Mouse (Mus musculus) heart, embryonic 15.5 days (tissue): ENCODE results near the gene Btnl1. TPM values are rescaled to one million over a fixed set of nuclear protein-coding genes. Genes with fewer than 3 reads are reported as not detected.

Source experiments
- ATAC-seq: fragments of 200-750 bp; cut with Nextera tagmentation; replicated peaks from 2 replicates; pipeline ENCODE4 v1.8.0; 2017; ENCODE audit warnings: low read depth, moderate TSS enrichment; ENCODE audit not compliant: insufficient number of reproducible peaks, insufficient read depth, low FRiP score
- H3K27ac ChIP-seq: fragments of 300-500 bp; sonication (generic); 2 replicates; pipeline ENCODE4 v1.5.1; 2015; ENCODE audit warnings: mild to moderate bottlenecking, inconsistent platforms
- H3K27me3 ChIP-seq: fragments of 300-500 bp; sonication (generic); 2 replicates; pipeline ENCODE4 v1.6.1; 2015; ENCODE audit warnings: inconsistent platforms
- H3K36me3 ChIP-seq: fragments of 300-500 bp; sonication (generic); 2 replicates; pipeline ENCODE4 v1.6.1; 2015; ENCODE audit warnings: mild to moderate bottlenecking, inconsistent platforms
- H3K4me1 ChIP-seq: fragments of 300-500 bp; sonication (generic); replicated peaks from 2 replicates; pipeline ENCODE4 v1.6.1; 2015; ENCODE audit warnings: inconsistent platforms
- H3K4me2 ChIP-seq: fragments of 300-500 bp; sonication (generic); 2 replicates; pipeline ENCODE4 v1.6.1; 2015; ENCODE audit warnings: inconsistent platforms, mild to moderate bottlenecking, moderate library complexity
- H3K4me3 ChIP-seq: fragments of 300-500 bp; sonication (generic); 2 replicates; pipeline ENCODE4 v1.5.1; 2015; ENCODE audit warnings: mild to moderate bottlenecking, inconsistent platforms
- H3K9ac ChIP-seq: fragments of 300-500 bp; sonication (generic); 2 replicates; pipeline ENCODE4 v1.6.1; 2015; ENCODE audit warnings: mild to moderate bottlenecking, inconsistent platforms
- H3K9me3 ChIP-seq: fragments of 300-500 bp; sonication (generic); replicated peaks from 2 replicates; pipeline ENCODE4 v1.6.1; 2016; ENCODE audit warnings: inconsistent platforms
- whole genome bisulfite sequencing: fragments of 180-500 bp; shearing (Covaris S2); methylation state at CpG from one replicate; pipeline ENCODE4 v1.1.7; 2015; ENCODE audit warnings: mixed read lengths; 5-methylcytosine and 5-hydroxymethylcytosine counted together
- polyA plus RNA-seq: library from polyadenylated mRNA; unstranded; fragments of >200 nt; fragmentation: Nextera tagmentation; extraction: Ambion mirVana; gene quantifications from 2 replicates; pipeline ENCODE4 v1.2.1, GENCODE M21; 2015

The Btnl1 gene
- polyA plus RNA-seq, 1 experiment from 2014 or later = not detected

DNA sequence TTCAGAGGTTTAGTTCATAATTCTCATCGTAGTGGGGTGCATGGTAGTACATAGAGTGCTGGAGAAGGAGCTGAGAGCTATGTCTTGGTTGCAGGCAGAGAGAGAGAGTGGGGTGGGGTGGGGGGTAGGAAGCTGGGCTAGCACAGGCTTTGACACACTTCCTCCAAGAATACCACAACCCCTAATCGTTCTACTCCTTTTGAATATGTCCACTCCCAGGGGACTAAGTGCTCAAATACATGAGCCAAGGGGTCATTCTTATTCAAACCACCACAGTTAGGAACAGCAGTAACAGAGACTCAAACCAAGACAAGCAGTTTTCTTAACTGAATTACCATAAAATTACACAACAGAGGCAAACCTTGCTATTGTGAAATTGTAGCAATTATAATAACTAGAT, 9.7 kb downstream of the Btnl1 start:
- ATAC-seq = no peak
- WGBS = 57% methylated on average over 2 of the region's 2 CpGs
- H3K4me3 ChIP-seq = no peak overlapping the region
- H3K9ac ChIP-seq = no peak overlapping the region
- H3K27me3 ChIP-seq = peaks cover 10% of the 10 kb centered on the region; the same call in 1 of the 2 replicates
- H3K27ac ChIP-seq = no peak overlapping the region
- H3K4me1 ChIP-seq = no peaks in the 10 kb centered on the region
- H3K4me2 ChIP-seq = no peak overlapping the region
- no peaks in the 10 kb centered on the region for H3K9me3 ChIP-seq
- no peaks in the 10 kb centered on the region for H3K36me3 ChIP-seq

- ATAC-seq = no peak
Observed at GRCm38 (mm10) chr17:34388513-34388912, 11.6 kb downstream of the Btnl1 start.

GRCm38 (mm10) chr17:34391507-34391906, 14.6 kb downstream of the Btnl1 start:
- 62% methylated on average over 7 of the region's 7 CpGs for WGBS
- no peak for ATAC-seq
- H3K9ac ChIP-seq = no peak overlapping the region
- H3K9me3 ChIP-seq = no peaks in the 10 kb centered on the region
- peak overlapping the region; percentile 71; the same call in 1 of the 2 replicates for H3K4me2 ChIP-seq
- H3K4me3 ChIP-seq = no peak overlapping the region
- no peaks in the 10 kb centered on the region for H3K36me3 ChIP-seq
- H3K27me3 ChIP-seq = peaks cover 13% of the 10 kb centered on the region; the same call in 1 of the 2 replicates
- peaks cover 3% of the 10 kb centered on the region; the same call in 1 of the 2 replicates for H3K4me1 ChIP-seq
- H3K27ac ChIP-seq = no peak overlapping the region

More at GRCm38 (mm10) chr17:34388513-34388912, 11.6 kb downstream of the Btnl1 start:
- peaks cover 13% of the 10 kb centered on the region; the same call in 1 of the 2 replicates for H3K27me3 ChIP-seq
- 36% methylated on average over 4 of the region's 4 CpGs for WGBS
- H3K27ac ChIP-seq = no peak overlapping the region
- no peak overlapping the region for H3K9ac ChIP-seq
- no peaks in the 10 kb centered on the region for H3K9me3 ChIP-seq
- no peak overlapping the region for H3K4me3 ChIP-seq
- H3K4me1 ChIP-seq = peaks cover 3% of the 10 kb centered on the region; the same call in 1 of the 2 replicates
- no peaks in the 10 kb centered on the region for H3K36me3 ChIP-seq
- no peak overlapping the region for H3K4me2 ChIP-seq

DNA sequence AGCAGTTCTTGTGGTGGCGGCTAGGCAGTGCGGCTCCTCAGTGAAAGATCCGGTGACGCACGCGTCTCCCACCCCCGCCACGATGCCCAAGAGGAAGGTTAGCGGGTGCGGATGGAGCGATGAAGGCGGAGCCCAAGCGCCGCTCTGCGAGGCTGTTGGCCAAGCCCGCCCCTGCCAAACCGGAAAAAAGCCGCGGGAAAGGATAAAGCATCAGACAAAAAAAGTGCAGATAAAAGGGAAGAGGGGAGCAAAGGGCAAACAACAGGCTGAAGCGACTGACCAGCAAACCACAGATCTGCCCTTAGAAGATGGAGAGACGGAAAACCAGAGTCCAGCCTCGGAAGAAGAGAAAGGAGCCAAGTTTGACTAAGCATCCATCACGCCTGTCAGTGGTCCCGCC, 15.4 kb downstream of the Btnl1 start:
- 4% methylated on average over 24 of the region's 24 CpGs for WGBS
- Histone ChIP-seq H3K27ac (no peak overlapping the region), H3K4me1 (peaks cover 3% of the 10 kb centered on the region; the same call in 1 of the 2 replicates), H3K4me3 (peak overlapping the region; percentile 42), H3K36me3 (no peaks in the 10 kb centered on the region), H3K9me3 (no peaks in the 10 kb centered on the region), H3K4me2 (peak overlapping the region; percentile 71), H3K27me3 (peaks cover 15% of the 10 kb centered on the region), H3K9ac (no peak overlapping the region)
- 0 out of 2 replicates have a peak, but pooled peaks have one; percentile 31 for ATAC-seq

- H3K4me3 ChIP-seq = no peak overlapping the region
- no peaks in the 10 kb centered on the region for H3K9me3 ChIP-seq
- peaks cover 13% of the 10 kb centered on the region; the same call in 1 of the 2 replicates for H3K27me3 ChIP-seq
- peaks cover 3% of the 10 kb centered on the region for H3K4me1 ChIP-seq
- no peaks in the 10 kb centered on the region for H3K36me3 ChIP-seq
- no peak for ATAC-seq
- H3K27ac ChIP-seq = no peak overlapping the region
- H3K9ac ChIP-seq = no peak overlapping the region
- WGBS = 58% methylated on average over 5 of the region's 5 CpGs
- H3K4me2 ChIP-seq = no peak overlapping the region
Observed at GRCm38 (mm10) chr17:34397357-34397756, 20.4 kb downstream of the Btnl1 start.

DNA sequence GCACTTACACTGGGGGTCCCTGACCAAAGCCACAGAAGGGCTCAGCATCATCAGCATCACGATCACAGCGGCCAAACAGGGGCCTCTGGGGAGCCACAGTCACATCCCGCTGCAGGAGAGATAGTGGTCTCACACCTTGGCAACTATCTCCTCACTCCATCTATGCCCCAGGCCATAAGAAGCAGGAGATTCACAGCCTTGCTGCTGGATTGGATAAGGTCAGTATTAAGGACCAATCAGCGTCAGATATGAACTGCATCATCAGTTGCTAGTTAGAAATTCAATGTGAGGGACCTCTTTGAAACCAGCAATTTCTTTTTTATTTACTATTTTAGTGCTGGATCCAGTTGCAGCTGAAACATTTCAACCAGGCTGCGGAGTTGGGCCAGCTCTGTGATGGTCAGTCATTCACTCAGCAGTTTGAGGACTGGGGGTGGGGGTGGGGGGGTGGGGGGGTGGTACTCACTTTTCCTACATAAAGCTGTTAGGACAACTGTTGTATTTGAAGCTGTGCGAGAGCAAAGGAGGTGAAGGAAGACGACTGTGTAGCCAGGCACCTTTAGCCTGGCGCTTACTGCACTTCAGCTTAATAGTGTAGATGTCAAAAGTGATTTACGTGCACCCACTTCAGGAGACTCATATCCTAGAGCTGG, 21.3 kb downstream of the Btnl1 start:
- no peaks in the 10 kb centered on the region for H3K9me3 ChIP-seq
- H3K4me1 ChIP-seq = peaks cover 2% of the 10 kb centered on the region; the same call in 1 of the 2 replicates
- peaks cover 13% of the 10 kb centered on the region; the same call in 1 of the 2 replicates for H3K27me3 ChIP-seq
- no peaks in the 10 kb centered on the region for H3K36me3 ChIP-seq
- WGBS = 10% methylated on average over 9 of the region's 9 CpGs
- no peak overlapping the region for H3K9ac ChIP-seq
- peak overlapping the region; percentile 88 for H3K4me2 ChIP-seq
- peak overlapping the region; percentile 59 for H3K4me3 ChIP-seq
- no peak; the same call in 1 of the 2 replicates for ATAC-seq
- no peak overlapping the region for H3K27ac ChIP-seq

DNA sequence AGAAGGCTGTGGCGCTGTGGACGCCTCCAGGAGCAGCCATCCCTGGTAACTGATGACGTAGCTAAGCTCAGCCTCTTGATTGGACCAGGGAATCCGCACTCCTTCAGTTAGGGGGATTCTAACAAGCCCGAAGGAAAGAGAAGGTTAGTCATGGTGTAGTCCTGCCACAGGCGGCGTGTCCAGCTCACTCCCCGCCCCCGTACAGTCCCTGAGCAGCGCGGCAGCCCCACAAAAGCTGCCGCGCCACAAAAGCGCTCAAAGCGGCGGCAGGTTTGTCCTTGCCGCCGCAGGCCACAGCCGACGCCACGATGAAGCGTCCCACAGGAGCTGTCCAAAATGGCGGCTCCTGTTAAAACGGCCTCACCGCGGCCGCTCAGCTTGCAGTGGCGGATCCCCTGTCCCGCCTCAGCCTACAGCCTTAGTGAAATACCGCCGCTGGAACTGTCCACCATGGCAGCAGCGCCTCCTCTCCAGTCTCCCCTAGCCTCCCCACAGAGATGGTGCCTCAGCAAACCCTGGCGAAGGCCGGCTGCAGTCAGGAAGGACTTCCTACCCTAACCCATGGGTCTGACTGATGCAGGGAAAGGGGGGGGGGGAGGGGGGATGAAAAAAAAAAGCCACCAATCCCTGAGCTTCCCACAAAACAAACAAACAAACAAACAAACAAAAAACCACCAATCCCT, 21.9 kb downstream of the Btnl1 start, which contains the start of gene BC051142:
BC051142 (plus strand) TSS at position 110 of the 683 bp plus-strand sequence.
- no peaks in the 10 kb centered on the region for H3K9me3 ChIP-seq
- WGBS = 3% methylated on average over 34 of the region's 34 CpGs
- H3K9ac ChIP-seq = peak within 1 kb of the TSS; percentile 59
- H3K27me3 ChIP-seq = peaks cover 13% of the 10 kb centered on the region; the same call in 1 of the 2 replicates
- H3K4me3 ChIP-seq = peak within 1 kb of the TSS; percentile 59
- peaks cover 2% of the 10 kb centered on the region; the same call in 1 of the 2 replicates for H3K4me1 ChIP-seq
- H3K36me3 ChIP-seq = no peaks in the 10 kb centered on the region
- H3K4me2 ChIP-seq = peak within 1 kb of the TSS; percentile 88
- H3K27ac ChIP-seq = peak within 1 kb of the TSS; percentile 66
- ATAC-seq = peak; percentile 86

DNA sequence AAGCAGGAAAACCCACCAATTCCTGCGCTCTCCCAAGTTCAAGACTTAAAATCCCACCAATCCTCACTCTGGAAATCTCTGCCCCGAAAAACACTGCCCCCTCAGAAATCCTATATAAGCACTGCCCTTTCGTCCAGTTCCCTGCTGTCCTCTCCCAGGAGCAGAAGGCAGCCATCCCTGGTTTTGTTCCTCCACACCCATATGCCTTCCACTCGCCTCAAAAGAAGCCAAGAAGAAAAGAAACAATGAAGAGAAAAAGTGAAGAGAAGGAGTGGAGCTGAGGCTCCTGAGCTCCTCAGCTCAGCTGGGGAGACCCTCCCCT, 22.4 kb downstream of the Btnl1 start:
- H3K27me3 ChIP-seq = peaks cover 13% of the 10 kb centered on the region; the same call in 1 of the 2 replicates
- no peak overlapping the region for H3K9ac ChIP-seq
- H3K27ac ChIP-seq = no peak overlapping the region
- H3K36me3 ChIP-seq = no peaks in the 10 kb centered on the region
- H3K4me3 ChIP-seq = peak overlapping the region; percentile 59
- H3K4me2 ChIP-seq = peak overlapping the region; percentile 88; the same call in 1 of the 2 replicates
- 50% methylated on average over 4 of the region's 4 CpGs for WGBS
- no peaks in the 10 kb centered on the region for H3K9me3 ChIP-seq
- peaks cover 2% of the 10 kb centered on the region; the same call in 1 of the 2 replicates for H3K4me1 ChIP-seq
- no peak for ATAC-seq

DNA sequence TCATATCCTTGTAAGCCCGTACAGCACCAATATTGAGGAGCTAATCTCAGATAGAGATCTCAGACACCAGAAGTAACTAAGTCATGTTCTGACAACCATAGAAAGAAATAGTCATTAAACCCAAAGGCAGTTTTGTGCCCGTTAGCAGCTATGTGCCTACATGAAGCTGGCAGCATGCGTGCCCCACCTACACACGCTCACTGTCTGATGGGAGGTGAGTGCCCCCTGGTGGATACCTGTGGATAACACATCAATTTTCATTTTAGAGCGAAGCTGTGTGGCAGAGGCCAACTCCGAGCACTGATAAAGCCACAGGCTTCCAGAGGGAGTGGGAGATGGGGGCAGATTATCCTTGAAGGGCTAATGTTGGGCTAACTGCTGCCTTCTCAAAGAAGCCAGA, 34.2 kb downstream of the Btnl1 start:
- Histone ChIP-seq H3K9me3 (no peaks in the 10 kb centered on the region), H3K4me3 (no peak overlapping the region), H3K4me2 (no peak overlapping the region), H3K4me1 (no peaks in the 10 kb centered on the region), H3K9ac (no peak overlapping the region), H3K27me3 (peaks cover 6% of the 10 kb centered on the region), H3K27ac (no peak overlapping the region), H3K36me3 (no peaks in the 10 kb centered on the region)
- WGBS = 21% methylated on average over 6 of the region's 6 CpGs
- no peak for ATAC-seq

- Histone ChIP-seq H3K27me3 (no peaks in the 10 kb centered on the region), H3K27ac (no peak overlapping the region), H3K36me3 (no peaks in the 10 kb centered on the region), H3K9ac (no peak overlapping the region), H3K4me3 (no peak overlapping the region), H3K9me3 (no peaks in the 10 kb centered on the region), H3K4me1 (no peaks in the 10 kb centered on the region), H3K4me2 (no peak overlapping the region)
- 58% methylated on average over 7 of the region's 7 CpGs for WGBS
- ATAC-seq = no peak
Observed at GRCm38 (mm10) chr17:34420014-34420413, 43.1 kb downstream of the Btnl1 start.

- H3K36me3 ChIP-seq = no peaks in the 10 kb centered on the region
- no peaks in the 10 kb centered on the region; the same call in 1 of the 2 replicates for H3K27me3 ChIP-seq
- no peak overlapping the region for H3K9ac ChIP-seq
- H3K27ac ChIP-seq = no peak overlapping the region
- ATAC-seq = no peak
- no peaks in the 10 kb centered on the region for H3K4me1 ChIP-seq
- no peak overlapping the region for H3K4me2 ChIP-seq
- no peaks in the 10 kb centered on the region for H3K9me3 ChIP-seq
- no peak overlapping the region for H3K4me3 ChIP-seq
Observed at GRCm38 (mm10) chr17:34427597-34427996, 50.7 kb downstream of the Btnl1 start.
